Mouse (Mus musculus): ENCODE results near the gene Foxp4. TPM values are rescaled to one million over a fixed set of nuclear protein-coding genes. Genes with fewer than 3 reads are reported as not detected.

Gene Foxp4
- total and polyA plus RNA-seq, 2 experiments from 2014 or later = 31.3 to 128 TPM

GRCm38 (mm10) chr17:47850639-47851314 lies 73.7 kb downstream of the Foxp4 start:
- no peak for TF ChIP-seq CTCF (IDR thresholded peaks at IDR 0.05; ENCODE audit: low read depth)
- Histone ChIP-seq H3K27ac (no peak overlapping the region), H3K4me3 (ENCODE audit: low read length) (no peak overlapping the region), H3K36me3 (ENCODE audit: insufficient read depth, low read length) (no peaks in the 10 kb centered on the region), H3K4me1 (ENCODE audit: insufficient read depth, low read length) (no peaks in the 10 kb centered on the region), H3K4me2 (ENCODE audit: low read depth, low read length) (no peak overlapping the region), H3K9me3 (ENCODE audit: low read length) (no peaks in the 10 kb centered on the region), H3K9ac (replicated peaks; ENCODE audit: low read length) (no peak overlapping the region), H3K27me3 (ENCODE audit: insufficient read depth, low read length) (no peaks in the 10 kb centered on the region)
- WGBS = 85% methylated on average over 7 of the region's 7 CpGs
- ATAC-seq (no peak), DNase-seq (ENCODE audit: low spot score) (no peak)

DNA sequence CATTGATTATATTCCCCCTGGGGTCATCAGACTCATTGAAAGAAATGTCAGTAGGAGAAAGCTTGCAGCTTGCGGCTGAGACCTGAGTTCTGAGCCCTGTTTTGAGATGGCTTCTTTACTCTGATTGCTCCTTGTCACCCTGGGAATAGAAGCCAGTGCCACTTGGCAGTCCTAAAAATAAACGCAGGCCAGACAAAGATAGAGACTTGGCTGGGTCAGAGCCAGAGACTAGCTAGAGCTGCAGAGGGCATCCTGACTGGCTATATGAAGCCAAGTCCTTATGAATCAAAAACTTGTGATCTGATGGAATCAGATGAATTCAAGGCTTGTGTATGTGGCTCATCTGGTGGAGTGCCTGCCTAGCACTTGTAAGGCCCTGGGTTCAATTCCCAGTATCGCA lies 74.4 kb downstream of the Foxp4 start:
- Histone ChIP-seq H3K4me2 (ENCODE audit: low read depth, low read length) (no peak overlapping the region), H3K27me3 (ENCODE audit: insufficient read depth, low read length) (no peaks in the 10 kb centered on the region), H3K9me3 (ENCODE audit: low read length) (no peaks in the 10 kb centered on the region), H3K9ac (replicated peaks; ENCODE audit: low read length) (no peak overlapping the region), H3K4me3 (ENCODE audit: low read length) (no peak overlapping the region), H3K27ac (no peak overlapping the region), H3K4me1 (ENCODE audit: insufficient read depth, low read length) (no peaks in the 10 kb centered on the region), H3K36me3 (ENCODE audit: insufficient read depth, low read length) (no peaks in the 10 kb centered on the region)
- TF ChIP-seq CTCF (IDR thresholded peaks at IDR 0.05; ENCODE audit: low read depth) = no peak
- ATAC-seq (no peak), DNase-seq (ENCODE audit: low spot score) (no peak)
- WGBS = 60% methylated on average over 3 of the region's 3 CpGs

GRCm38 (mm10) chr17:47847985-47848384 lies 76.5 kb downstream of the Foxp4 start:
- DNase-seq (ENCODE audit: low spot score) (no peak), ATAC-seq (no peak)
- H3K27ac ChIP-seq = no peak overlapping the region
- H3K4me1 ChIP-seq (ENCODE audit: insufficient read depth, low read length) = no peaks in the 10 kb centered on the region
- no peaks in the 10 kb centered on the region for H3K27me3 ChIP-seq (ENCODE audit: insufficient read depth, low read length)
- H3K4me3 ChIP-seq (ENCODE audit: low read length) = no peak overlapping the region
- H3K9ac ChIP-seq (replicated peaks; ENCODE audit: low read length) = no peak overlapping the region
- WGBS = 87% methylated on average over 6 of the region's 6 CpGs
- H3K36me3 ChIP-seq (ENCODE audit: insufficient read depth, low read length) = no peaks in the 10 kb centered on the region
- TF ChIP-seq CTCF (IDR thresholded peaks at IDR 0.05; ENCODE audit: low read depth) = no peak
- H3K9me3 ChIP-seq (ENCODE audit: low read length) = no peaks in the 10 kb centered on the region
- H3K4me2 ChIP-seq (ENCODE audit: low read depth, low read length) = no peak overlapping the region

DNA sequence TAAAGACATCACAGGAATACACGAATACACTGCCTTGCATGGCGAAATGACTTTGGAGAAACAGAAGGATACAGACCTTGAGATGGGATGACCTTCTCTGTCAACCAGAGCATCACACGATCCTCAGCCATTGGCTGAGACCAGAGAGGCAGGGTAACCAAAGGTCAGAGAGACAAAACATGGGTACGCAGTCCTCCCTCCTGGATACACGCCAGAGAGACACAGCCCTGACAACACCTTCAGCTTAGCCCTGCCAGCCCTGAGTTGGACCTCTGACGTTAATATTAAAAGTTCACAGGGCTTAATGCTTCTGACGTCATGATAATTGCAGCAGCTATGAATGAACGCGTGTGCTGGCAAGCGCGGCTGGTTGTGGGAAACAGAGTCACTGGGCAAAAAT lies 78.8 kb downstream of the Foxp4 start:
- H3K4me2 ChIP-seq (ENCODE audit: low read depth, low read length) = no peak overlapping the region
- H3K27me3 ChIP-seq (ENCODE audit: insufficient read depth, low read length) = no peaks in the 10 kb centered on the region
- H3K27ac ChIP-seq = no peak overlapping the region
- no peaks in the 10 kb centered on the region for H3K4me1 ChIP-seq (ENCODE audit: insufficient read depth, low read length)
- H3K4me3 ChIP-seq (ENCODE audit: low read length) = no peak overlapping the region
- 75% methylated on average over 11 of the region's 11 CpGs for WGBS
- no peaks in the 10 kb centered on the region for H3K9me3 ChIP-seq (ENCODE audit: low read length)
- TF ChIP-seq CTCF (IDR thresholded peaks at IDR 0.05; ENCODE audit: low read depth) = no peak
- DNase-seq (ENCODE audit: low spot score) = no peak
- ATAC-seq = no peak
- H3K9ac ChIP-seq (replicated peaks; ENCODE audit: low read length) = no peak overlapping the region
- no peaks in the 10 kb centered on the region for H3K36me3 ChIP-seq (ENCODE audit: insufficient read depth, low read length)

GRCm38 (mm10) chr17:47843465-47843864 lies 81.0 kb downstream of the Foxp4 start:
- Histone ChIP-seq H3K27ac (no peak overlapping the region), H3K4me1 (ENCODE audit: insufficient read depth, low read length) (no peaks in the 10 kb centered on the region), H3K27me3 (ENCODE audit: insufficient read depth, low read length) (no peaks in the 10 kb centered on the region), H3K4me3 (ENCODE audit: low read length) (no peak overlapping the region), H3K9ac (replicated peaks; ENCODE audit: low read length) (no peak overlapping the region), H3K36me3 (ENCODE audit: insufficient read depth, low read length) (no peaks in the 10 kb centered on the region), H3K4me2 (ENCODE audit: low read depth, low read length) (no peak overlapping the region), H3K9me3 (ENCODE audit: low read length) (no peaks in the 10 kb centered on the region)
- DNase-seq (ENCODE audit: low spot score) = no peak
- TF ChIP-seq CTCF (IDR thresholded peaks at IDR 0.05; ENCODE audit: low read depth) = 0 out of 2 replicates have a peak, but pooled peaks have one; percentile 22
- 92% methylated on average over 3 of the region's 3 CpGs for WGBS
- ATAC-seq = no peak

GRCm38 (mm10) chr17:47841931-47842623 lies 82.4 kb downstream of the Foxp4 start:
- no peak overlapping the region for H3K4me3 ChIP-seq (ENCODE audit: low read length)
- H3K4me1 ChIP-seq (ENCODE audit: insufficient read depth, low read length) = no peaks in the 10 kb centered on the region
- no peaks in the 10 kb centered on the region for H3K9me3 ChIP-seq (ENCODE audit: low read length)
- WGBS = 66% methylated on average over 19 of the region's 19 CpGs
- H3K27me3 ChIP-seq (ENCODE audit: insufficient read depth, low read length) = no peaks in the 10 kb centered on the region
- H3K9ac ChIP-seq (replicated peaks; ENCODE audit: low read length) = no peak overlapping the region
- TF ChIP-seq CTCF (IDR thresholded peaks at IDR 0.05; ENCODE audit: low read depth) = no peak
- H3K4me2 ChIP-seq (ENCODE audit: low read depth, low read length) = no peak overlapping the region
- no peak overlapping the region for H3K27ac ChIP-seq
- peak; percentile 60 for DNase-seq (ENCODE audit: low spot score)
- no peaks in the 10 kb centered on the region for H3K36me3 ChIP-seq (ENCODE audit: insufficient read depth, low read length)
- peak; percentile 51; the same call in 1 of the 2 replicates for ATAC-seq

DNA sequence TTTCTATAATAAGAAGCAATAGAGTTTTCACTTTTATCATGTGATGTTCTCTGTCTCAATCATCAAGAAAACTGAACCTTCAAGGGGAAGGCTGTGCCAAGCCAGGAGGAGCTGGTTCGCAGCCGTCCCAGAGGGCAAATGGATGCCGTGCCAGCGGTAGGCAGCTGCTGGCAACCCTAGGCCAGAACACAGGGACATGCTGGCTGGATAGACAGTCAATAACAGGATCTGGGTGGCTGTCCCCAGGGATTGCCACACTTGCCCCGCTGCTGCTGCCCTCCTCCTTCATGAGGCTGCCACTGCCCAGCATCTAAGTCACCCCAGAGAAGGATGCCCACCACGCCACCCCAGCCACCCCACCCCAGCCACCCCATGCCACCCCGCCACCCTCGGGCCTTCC lies 82.9 kb downstream of the Foxp4 start:
- no peak overlapping the region for H3K4me2 ChIP-seq (ENCODE audit: low read depth, low read length)
- H3K36me3 ChIP-seq (ENCODE audit: insufficient read depth, low read length) = no peaks in the 10 kb centered on the region
- no peaks in the 10 kb centered on the region for H3K27me3 ChIP-seq (ENCODE audit: insufficient read depth, low read length)
- DNase-seq (ENCODE audit: low spot score) (no peak), ATAC-seq (no peak)
- H3K4me1 ChIP-seq (ENCODE audit: insufficient read depth, low read length) = no peaks in the 10 kb centered on the region
- H3K27ac ChIP-seq = no peak overlapping the region
- no peaks in the 10 kb centered on the region for H3K9me3 ChIP-seq (ENCODE audit: low read length)
- no peak overlapping the region for H3K9ac ChIP-seq (replicated peaks; ENCODE audit: low read length)
- 83% methylated on average over 8 of the region's 8 CpGs for WGBS
- TF ChIP-seq CTCF (IDR thresholded peaks at IDR 0.05; ENCODE audit: low read depth) = no peak
- H3K4me3 ChIP-seq (ENCODE audit: low read length) = no peak overlapping the region

Data from hindbrain, postnatal 0 days (tissue).